ENCODE assay signal across 8 mouse cellular contexts in the genomic region with DNA sequence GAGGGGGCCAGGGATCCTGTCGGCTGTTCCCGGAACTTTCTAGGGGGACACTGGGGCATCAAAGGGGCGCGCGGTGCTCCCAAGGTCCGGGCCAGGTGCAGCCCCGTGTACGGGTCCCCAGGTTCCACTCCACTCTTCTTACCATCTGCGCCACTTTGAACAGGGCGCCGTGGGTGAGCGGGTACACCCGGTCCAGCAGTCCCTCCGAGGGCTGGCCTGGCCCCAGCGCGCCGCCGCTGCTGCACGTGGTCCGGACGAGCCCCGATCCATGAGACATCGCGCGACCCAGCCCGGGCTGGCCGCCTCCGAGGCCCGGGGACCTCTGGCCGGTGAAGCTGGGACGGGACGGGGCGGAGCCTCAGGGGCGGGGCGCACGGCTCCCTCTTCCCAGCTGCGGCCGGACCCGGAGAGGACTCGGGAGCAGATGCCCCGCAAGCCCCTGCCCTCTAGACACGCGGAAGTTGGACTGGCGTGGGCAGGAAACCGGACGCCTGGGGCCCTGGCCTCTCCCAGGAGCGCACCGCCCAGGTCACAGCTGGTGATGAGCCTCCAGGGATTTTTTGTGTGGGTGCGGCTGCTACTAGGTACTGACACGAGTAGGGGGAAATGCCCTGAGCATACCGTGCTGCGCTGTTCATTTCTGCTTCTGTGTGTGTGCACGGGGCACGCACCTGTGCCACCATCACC. TPM values are rescaled to one million over a fixed set of nuclear protein-coding genes. Genes with fewer than 3 reads are reported as not detected.
A peak's percentile ranks its signal among the peaks of the same experiment; 100 is the strongest.
DNase-seq lines count a peak whose midpoint lies in the region; ATAC-seq and TF ChIP-seq lines count a peak whose summit lies in the region.

A gene (minus strand): TSS at position 331 of the 687 bp plus-strand sequence.

- under 1% methylated on average over 50 of the region's 54 CpGs for WGBS in hindbrain, embryonic 12.5 days
- under 1% methylated on average over 52 of the region's 54 CpGs for WGBS in limb, embryonic 15.5 days
- under 1% methylated on average over 54 of the region's 54 CpGs for WGBS in midbrain, embryonic 15.5 days

- H3K4me3 ChIP-seq in hindbrain, embryonic 12.5 days, result peak within 1 kb of the TSS; percentile 55
- peak within 1 kb of the TSS; percentile 71 for H3K4me3 ChIP-seq in limb, embryonic 15.5 days
- peak within 1 kb of the TSS; percentile 45 for H3K4me3 ChIP-seq in midbrain, embryonic 15.5 days

- no peak for TF ChIP-seq CTCF in brain, embryonic 14.5 days (IDR thresholded peaks at IDR 0.05; ENCODE audit: borderline replicate concordance, extremely low read depth, insufficient read depth, insufficient read length)

- H3K4me1 ChIP-seq in hindbrain, embryonic 12.5 days, result peaks cover 23% of the 10 kb centered on the region
- peaks cover 22% of the 10 kb centered on the region for H3K4me1 ChIP-seq in limb, embryonic 15.5 days
- H3K4me1 ChIP-seq in midbrain, embryonic 15.5 days, result peaks cover 30% of the 10 kb centered on the region

- peak within 1 kb of the TSS; percentile 63 for H3K9ac ChIP-seq in hindbrain, embryonic 12.5 days
- H3K9ac ChIP-seq in limb, embryonic 15.5 days, result peak within 1 kb of the TSS; percentile 65
- peak within 1 kb of the TSS; percentile 46 for H3K9ac ChIP-seq in midbrain, embryonic 15.5 days

- no peaks in the 10 kb centered on the region; the same call in 1 of the 2 replicates for H3K27me3 ChIP-seq in hindbrain, embryonic 12.5 days
- no peaks in the 10 kb centered on the region for H3K27me3 ChIP-seq in limb, embryonic 15.5 days
- H3K27me3 ChIP-seq in midbrain, embryonic 15.5 days (replicated peaks), result no peaks in the 10 kb centered on the region

- H3K4me2 ChIP-seq in hindbrain, embryonic 12.5 days (replicated peaks), result peak within 1 kb of the TSS; percentile 92
- H3K4me2 ChIP-seq in limb, embryonic 15.5 days, result peak within 1 kb of the TSS; percentile 87
- peak within 1 kb of the TSS; percentile 97 for H3K4me2 ChIP-seq in midbrain, embryonic 15.5 days

- peak; percentile 79 for ATAC-seq in hindbrain, embryonic 12.5 days (ENCODE audit: low FRiP score)
- peak; percentile 76 for ATAC-seq in limb, embryonic 15.5 days (ENCODE audit: insufficient number of reproducible peaks, low FRiP score, low TSS enrichment, low read depth)
- peak; percentile 69 for ATAC-seq in midbrain, embryonic 15.5 days (replicated peaks)

- DNase-seq in Muller cell, postnatal 12 days (ENCODE audit: inconsistent ontology term), result peak; percentile 92
- peak; percentile 63 for DNase-seq in brain, embryonic 14.5 days (ENCODE audit: low read depth)
- peak; percentile 56 for DNase-seq in forelimb bud, embryonic 11.5 days (ENCODE audit: low read depth, low spot score)
- peak; percentile 82 to 85 for DNase-seq in spleen, postnatal 36 days (ENCODE audit: low spot score in 2 of 2)
- no peak for DNase-seq in left cerebral cortex, adult 11 months (ENCODE audit: low spot score)

- TF ChIP-seq POLR2A in brain, embryonic 14.5 days (IDR thresholded peaks at IDR 0.05; ENCODE audit: borderline replicate concordance, extremely low read depth, insufficient read depth, insufficient read length, poor library complexity, severe bottlenecking), result peak; percentile 54; the same call in 1 of the 2 replicates

- H3K9me3 ChIP-seq in hindbrain, embryonic 12.5 days (replicated peaks), result no peaks in the 10 kb centered on the region
- H3K9me3 ChIP-seq in limb, embryonic 15.5 days, result no peaks in the 10 kb centered on the region
- H3K9me3 ChIP-seq in midbrain, embryonic 15.5 days, result no peaks in the 10 kb centered on the region

- peak within 1 kb of the TSS; percentile 1; the same call in 1 of the 2 replicates for H3K27ac ChIP-seq in hindbrain, embryonic 12.5 days
- H3K27ac ChIP-seq in limb, embryonic 15.5 days, result peak within 1 kb of the TSS; percentile 85
- peak within 1 kb of the TSS; percentile 22; the same call in 1 of the 2 replicates for H3K27ac ChIP-seq in midbrain, embryonic 15.5 days

- no peaks in the 10 kb centered on the region for H3K36me3 ChIP-seq in hindbrain, embryonic 12.5 days
- peaks cover 4% of the 10 kb centered on the region; the same call in 1 of the 2 replicates for H3K36me3 ChIP-seq in limb, embryonic 15.5 days
- H3K36me3 ChIP-seq in midbrain, embryonic 15.5 days (replicated peaks), result no peaks in the 10 kb centered on the region

RNA-seq across cellular contexts. Expression of the gene that starts here (rescaled TPM):
- polyA plus RNA-seq in brain, embryonic 14.5 days (2012; rRNA removed), result 17.5 and 22.9 TPM in 2 replicates
- polyA plus RNA-seq in hindbrain, embryonic 12.5 days (2016; fragmentation: Nextera tagmentation; extraction: Ambion mirVana), result 43.9 and 50.9 TPM in 2 replicates
- polyA plus RNA-seq in limb, embryonic 15.5 days (2015; fragmentation: Nextera tagmentation; extraction: Ambion mirVana), result 119 and 126 TPM in 2 replicates
- 12.2 and 15.2 TPM in 2 replicates for polyA plus RNA-seq in midbrain, embryonic 15.5 days (2015; fragmentation: Nextera tagmentation; extraction: Ambion mirVana)

Comparison
In these comparisons a context has a peak if more than half of its experiments do, and no peak if none do; other contexts are left out.
1. H3K27ac ChIP-seq: peak in every context shown above with its lines; median percentile 85 in limb, embryonic 15.5 days; 22 in midbrain, embryonic 15.5 days; 1 in hindbrain, embryonic 12.5 days.